Mouse (Mus musculus) layer of hippocampus, adult 2 months (tissue): ENCODE results near the gene Tshz2. TPM values are rescaled to one million over a fixed set of nuclear protein-coding genes. Genes with fewer than 3 reads are reported as not detected.

Experiments used
- DNase-seq, 2 experiments: peaks; one replicate each; pipeline ENCODE4 v3.0.0; 2022; ENCODE audit warnings: low spot score in 2 of 2
- H3K27ac ChIP-seq: fragments of 200-600 bp; 2 replicates; pipeline ENCODE4 v1.8.1; 2022
- H3K4me3 ChIP-seq: fragments of 200-600 bp; 2 replicates; pipeline ENCODE4 v1.8.1; 2022; ENCODE audit warnings: mild to moderate bottlenecking
- CTCF ChIP-seq: fragments of 200-600 bp; conservative IDR thresholded peaks from 2 replicates; pipeline ENCODE4 v1.8.1; 2022; ENCODE audit warnings: antibody characterized with exemption, mild to moderate bottlenecking, moderate library complexity
- total RNA-seq, 2 experiments: library from RNA; stranded (reverse); gene quantifications; 2 replicates each; pipeline ENCODE4 v1.2.3; 2021

The Tshz2 gene
- total RNA-seq, 2 experiments from 2014 or later = 25.1 to 33.5 TPM

- TF ChIP-seq CTCF = no peak
- H3K4me3 ChIP-seq = peak overlapping the region; percentile 43
- H3K27ac ChIP-seq = no peak overlapping the region
- peak; percentile 25 to 29 for DNase-seq
Measured at GRCm38 (mm10) chr2:169790439-169791131, 157.8 kb downstream of the Tshz2 start.

GRCm38 (mm10) chr2:169792706-169793105 lies 159.9 kb downstream of the Tshz2 start:
- no peak overlapping the region for H3K4me3 ChIP-seq
- no peak overlapping the region for H3K27ac ChIP-seq
- DNase-seq = no peak
- TF ChIP-seq CTCF = no peak

- TF ChIP-seq CTCF = no peak
- DNase-seq = no peak
- Histone ChIP-seq H3K4me3 (no peak overlapping the region), H3K27ac (no peak overlapping the region)
Measured at GRCm38 (mm10) chr2:169802241-169802640, 169.4 kb downstream of the Tshz2 start.

- Histone ChIP-seq H3K4me3 (no peak overlapping the region), H3K27ac (no peak overlapping the region)
- no peak for DNase-seq
- no peak for TF ChIP-seq CTCF
Measured at GRCm38 (mm10) chr2:169804380-169804779, 171.6 kb downstream of the Tshz2 start.

GRCm38 (mm10) chr2:169805545-169805944 lies 172.7 kb downstream of the Tshz2 start:
- H3K4me3 ChIP-seq = no peak overlapping the region
- no peak for TF ChIP-seq CTCF
- no peak overlapping the region for H3K27ac ChIP-seq

DNA sequence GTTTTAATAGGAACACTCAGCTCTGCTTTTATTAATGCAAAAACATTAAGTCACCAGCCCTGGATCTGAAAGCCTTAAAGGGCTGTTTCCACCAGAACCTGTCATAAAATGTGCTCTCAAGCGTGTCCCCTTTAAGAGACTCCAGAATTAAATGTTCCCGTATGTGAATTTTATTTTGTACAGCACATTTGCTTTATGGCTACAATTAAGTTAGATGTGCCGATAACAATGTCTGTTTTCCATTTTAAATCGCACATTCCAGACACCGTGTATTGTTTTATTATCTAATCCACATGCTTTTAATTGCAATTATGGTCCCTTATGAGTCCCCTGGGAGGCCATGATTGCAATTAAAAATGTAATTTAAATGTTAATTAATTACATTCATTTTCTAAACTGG lies 178.8 kb downstream of the Tshz2 start:
- no peak overlapping the region for H3K4me3 ChIP-seq
- DNase-seq = no peak
- no peak overlapping the region for H3K27ac ChIP-seq

More at GRCm38 (mm10) chr2:169805545-169805944, 172.7 kb downstream of the Tshz2 start:
- no peak for DNase-seq

DNA sequence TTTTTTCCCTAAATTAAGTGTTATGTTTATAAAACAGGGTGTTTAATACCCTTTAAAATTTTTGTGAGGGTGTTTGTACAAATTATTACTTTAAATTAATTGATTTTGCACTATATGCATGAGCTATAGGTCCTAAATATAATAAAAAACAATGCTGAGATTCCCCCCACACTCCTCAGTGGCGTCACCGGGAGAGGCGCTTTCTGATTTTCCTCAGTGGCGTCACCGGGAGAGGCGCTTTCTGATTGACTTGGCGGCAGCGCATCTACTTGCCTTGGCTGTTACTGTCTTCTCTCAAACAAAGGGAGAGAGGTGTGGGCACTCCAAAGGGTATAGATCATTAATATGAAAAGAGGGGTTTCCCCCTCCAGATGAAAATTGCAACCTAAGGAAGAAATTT lies 179.2 kb downstream of the Tshz2 start:
- no peak for TF ChIP-seq CTCF
- no peak for DNase-seq
- Histone ChIP-seq H3K4me3 (no peak overlapping the region), H3K27ac (no peak overlapping the region)

More for the DNA sequence above, 178.8 kb downstream of the Tshz2 start:
- no peak for TF ChIP-seq CTCF

GRCm38 (mm10) chr2:169812940-169813339 lies 180.1 kb downstream of the Tshz2 start:
- no peak for TF ChIP-seq CTCF
- Histone ChIP-seq H3K4me3 (no peak overlapping the region), H3K27ac (no peak overlapping the region)
- DNase-seq = peak in 1 of 2 experiments; percentile 26

DNA sequence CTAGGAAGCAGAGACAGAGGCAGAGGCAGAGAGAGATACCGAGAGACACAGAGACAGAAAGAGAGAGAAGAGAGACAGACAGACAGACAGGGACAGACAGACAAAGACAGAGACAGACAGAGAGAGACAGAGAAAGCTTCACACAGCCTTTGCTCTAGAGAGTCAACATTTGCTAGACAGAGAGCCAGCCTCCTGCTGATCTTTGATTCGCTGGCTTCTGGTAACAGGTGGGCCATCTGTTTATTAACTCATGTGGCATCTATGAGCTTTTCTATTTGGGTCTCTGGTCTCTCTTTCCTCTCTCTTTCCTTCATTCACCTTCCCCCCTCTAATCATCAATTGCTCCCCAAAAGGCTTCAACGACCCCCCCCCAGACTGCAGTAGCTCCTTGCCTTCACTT lies 181.5 kb downstream of the Tshz2 start:
- no peak for DNase-seq
- no peak overlapping the region for H3K27ac ChIP-seq
- no peak for TF ChIP-seq CTCF

DNA sequence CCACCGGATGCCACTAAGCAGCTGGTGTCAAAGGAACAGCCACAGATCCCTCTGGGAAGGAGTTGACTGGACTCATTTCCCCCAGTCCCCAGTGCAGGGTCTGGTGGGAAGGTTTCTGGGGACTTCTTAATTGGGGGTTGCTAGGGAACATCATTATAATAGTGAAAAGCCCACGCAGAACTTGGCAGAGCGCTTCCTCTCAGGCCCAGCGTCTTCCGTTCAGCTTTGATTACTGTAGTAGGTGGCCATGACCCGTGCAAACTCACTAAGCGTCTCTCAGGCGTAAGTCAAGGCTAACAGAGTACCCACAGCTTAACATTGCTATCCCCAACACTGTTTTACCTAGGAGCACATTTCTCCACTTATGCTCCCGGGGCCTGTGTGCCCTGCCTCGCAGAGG lies 181.9 kb downstream of the Tshz2 start:
- H3K4me3 ChIP-seq = no peak overlapping the region
- H3K27ac ChIP-seq = peak overlapping the region; percentile 3; the same call in 1 of the 2 replicates
- DNase-seq = no peak
- TF ChIP-seq CTCF = no peak

More for the DNA sequence above, 181.5 kb downstream of the Tshz2 start:
- no peak overlapping the region for H3K4me3 ChIP-seq

DNA sequence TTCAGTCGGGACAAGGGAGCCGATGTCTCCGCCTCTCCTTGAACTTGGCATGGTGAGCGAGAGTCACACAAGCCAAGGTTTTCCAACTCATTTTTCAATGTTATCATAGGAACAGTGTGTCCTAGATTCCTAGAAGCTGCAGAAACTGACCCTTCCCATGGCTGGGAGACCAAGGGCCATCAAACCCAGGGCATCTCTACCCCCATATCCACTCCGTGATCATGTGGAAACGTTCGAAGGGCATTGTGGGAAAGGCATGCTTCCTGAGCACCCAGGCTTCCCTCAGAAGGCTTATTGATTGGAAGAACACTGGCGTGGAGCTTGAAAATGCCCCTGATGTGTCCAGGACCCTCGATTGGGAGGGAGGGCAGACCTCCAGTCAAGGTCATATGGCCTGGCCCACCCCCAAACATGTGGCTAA lies 188.2 kb downstream of the Tshz2 start:
- no peak for TF ChIP-seq CTCF
- H3K4me3 ChIP-seq = no peak overlapping the region
- DNase-seq = no peak
- H3K27ac ChIP-seq = no peak overlapping the region

- no peak overlapping the region for H3K27ac ChIP-seq
- no peak overlapping the region for H3K4me3 ChIP-seq
- no peak for DNase-seq
- no peak for TF ChIP-seq CTCF
Measured at GRCm38 (mm10) chr2:169825908-169826307, 193.1 kb downstream of the Tshz2 start.

DNA sequence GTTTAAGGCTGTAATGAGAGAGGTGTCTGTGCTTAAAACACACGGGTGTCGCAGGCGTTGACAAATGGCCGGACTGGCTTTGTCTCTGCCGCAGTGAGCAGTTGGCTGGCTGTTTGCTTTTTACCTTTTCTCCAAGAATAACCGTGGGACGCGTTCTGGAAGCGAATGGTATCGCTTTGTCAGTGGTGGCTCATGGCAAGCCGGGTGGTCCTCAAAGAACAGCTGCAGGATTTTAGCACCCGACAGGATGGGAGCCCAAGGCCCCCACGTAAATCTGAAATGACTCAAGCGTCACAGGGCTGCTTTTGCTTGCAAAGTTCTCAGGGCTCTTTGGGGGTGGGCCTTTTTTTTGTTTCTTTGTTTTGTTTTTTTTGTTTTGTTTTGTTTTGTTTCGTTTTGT lies 193.5 kb downstream of the Tshz2 start:
- Histone ChIP-seq H3K27ac (no peak overlapping the region), H3K4me3 (no peak overlapping the region)
- DNase-seq = no peak
- TF ChIP-seq CTCF = no peak

GRCm38 (mm10) chr2:169826833-169827232 lies 194.0 kb downstream of the Tshz2 start:
- no peak for DNase-seq
- no peak for TF ChIP-seq CTCF
- H3K27ac ChIP-seq = no peak overlapping the region
- H3K4me3 ChIP-seq = no peak overlapping the region
